Mouse (Mus musculus) megakaryocyte-erythroid progenitor cell, adult 5-6 weeks (primary cell): ENCODE measurements around the gene Tenm2. TPM values are rescaled to one million over a fixed set of nuclear protein-coding genes. Genes with fewer than 3 reads are reported as not detected.

Experiments used
- ATAC-seq: replicated peaks from 2 replicates; pipeline ENCODE4 v1.8.0; 2016; ENCODE audit warnings: mild to moderate bottlenecking, inconsistent platforms; ENCODE audit not compliant: severe bottlenecking, poor library complexity, low FRiP score, low TSS enrichment
- total RNA-seq, 2 experiments: library from RNA; stranded (forward) in 1 of 2; stranded (reverse) in 1 of 2; fragments of 200-1000, 215-1000 nt in 1 of 2; fragments of >200 nt in 1 of 2; fragmentation: Nextera tagmentation in 1 of 2; gene quantifications; 2 replicates each; pipeline ENCODE4 v1.2.3; 2014 to 2017

Tenm2 gene
- total RNA-seq, 2 experiments from 2014 or later, result not detected

DNA sequence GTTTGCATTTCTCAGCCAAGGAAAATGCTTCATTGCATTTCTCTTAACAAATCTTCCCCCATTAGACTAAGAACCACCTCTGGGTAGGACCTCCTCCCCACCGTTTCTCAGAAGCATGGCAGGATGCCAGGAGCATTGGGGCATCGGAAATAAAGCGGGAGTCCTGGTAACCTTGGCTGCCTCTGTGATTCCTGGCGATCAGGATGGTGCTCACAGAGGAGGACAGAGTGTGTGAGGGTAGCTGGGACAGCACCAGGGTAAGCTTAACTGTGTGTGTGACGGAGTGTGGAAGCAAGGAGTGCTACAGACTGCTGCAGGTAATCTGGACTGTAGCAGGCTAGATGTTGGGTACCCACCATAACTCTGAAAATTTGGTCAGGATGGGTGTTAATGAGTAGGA is 806.8 kb downstream of the Tenm2 start:
- no peak for ATAC-seq

DNA sequence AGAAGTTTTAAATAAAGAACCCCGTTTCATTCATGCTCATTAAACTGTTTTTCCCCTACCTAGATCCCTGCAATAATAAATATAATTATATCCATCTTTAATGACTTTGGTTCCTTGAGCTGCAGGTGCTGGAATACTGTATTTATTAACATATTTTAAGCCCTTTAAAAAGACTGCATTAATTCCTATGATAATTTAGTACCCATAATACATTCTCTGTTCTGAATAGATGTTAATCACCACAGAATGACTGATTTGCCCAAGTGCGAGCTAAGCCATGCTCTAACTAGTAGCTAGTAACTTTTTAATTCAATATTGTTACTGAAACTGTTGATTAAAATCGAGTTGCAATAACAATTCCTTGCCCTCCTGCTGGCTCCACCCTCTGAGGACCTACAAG is 810.8 kb downstream of the Tenm2 start:
- no peak for ATAC-seq

DNA sequence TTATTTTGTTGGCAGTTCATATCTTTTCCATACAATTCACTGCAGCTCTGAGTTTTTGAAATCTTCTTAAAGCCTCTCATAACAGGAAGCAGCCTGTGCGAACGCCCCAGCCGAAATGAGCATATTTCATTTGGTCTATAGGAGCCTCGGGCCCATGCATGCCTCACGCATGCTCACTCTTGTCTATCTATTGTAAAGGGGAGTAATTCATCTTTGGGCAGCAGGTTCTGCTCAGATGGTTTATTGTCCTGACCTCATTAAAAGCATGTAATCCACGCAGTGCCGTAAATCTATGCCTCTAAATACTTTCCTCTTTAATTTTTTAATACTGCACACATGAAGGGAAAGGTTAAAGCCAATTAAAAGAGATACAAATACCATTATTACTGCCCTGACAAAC is 815.7 kb downstream of the Tenm2 start:
- no peak for ATAC-seq

DNA sequence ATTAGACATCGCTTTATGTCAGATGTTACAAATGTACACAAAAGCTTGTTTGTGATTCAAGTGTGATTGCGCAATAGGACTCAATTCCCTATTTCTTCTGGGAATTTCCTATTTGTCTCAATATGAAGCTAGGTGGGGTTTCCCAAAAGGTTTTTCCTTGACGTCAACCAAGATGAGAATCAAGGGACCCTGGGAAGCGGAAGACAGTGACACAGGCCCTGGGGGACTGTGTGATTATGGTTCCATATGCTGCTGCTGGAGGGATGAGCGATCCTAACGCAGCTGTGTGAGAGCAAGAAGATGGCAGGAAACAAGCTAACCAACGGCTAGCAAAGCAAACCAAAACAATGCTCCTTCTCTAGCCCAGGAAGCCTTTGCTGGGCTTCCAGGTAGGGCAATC is 820.5 kb downstream of the Tenm2 start:
- no peak for ATAC-seq

DNA sequence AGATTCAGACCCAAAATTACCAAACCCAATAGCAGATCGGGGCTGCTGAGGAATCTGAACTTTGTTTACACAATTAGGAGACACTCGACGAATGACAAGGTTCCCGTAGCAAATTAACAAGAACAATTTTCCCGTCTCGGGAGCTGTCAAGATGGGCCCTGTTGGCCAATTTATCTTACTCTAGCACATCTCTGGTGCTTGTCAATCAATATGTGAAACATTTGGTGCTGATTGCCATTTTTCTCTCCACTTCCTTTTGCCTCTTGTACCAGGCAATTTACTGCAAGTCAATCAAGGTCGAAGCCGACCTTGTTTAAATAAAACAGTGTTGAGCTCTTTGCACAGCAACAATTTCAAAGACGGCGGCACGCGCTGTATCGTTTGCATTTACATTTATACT is 824.9 kb downstream of the Tenm2 start:
- no peak for ATAC-seq

DNA sequence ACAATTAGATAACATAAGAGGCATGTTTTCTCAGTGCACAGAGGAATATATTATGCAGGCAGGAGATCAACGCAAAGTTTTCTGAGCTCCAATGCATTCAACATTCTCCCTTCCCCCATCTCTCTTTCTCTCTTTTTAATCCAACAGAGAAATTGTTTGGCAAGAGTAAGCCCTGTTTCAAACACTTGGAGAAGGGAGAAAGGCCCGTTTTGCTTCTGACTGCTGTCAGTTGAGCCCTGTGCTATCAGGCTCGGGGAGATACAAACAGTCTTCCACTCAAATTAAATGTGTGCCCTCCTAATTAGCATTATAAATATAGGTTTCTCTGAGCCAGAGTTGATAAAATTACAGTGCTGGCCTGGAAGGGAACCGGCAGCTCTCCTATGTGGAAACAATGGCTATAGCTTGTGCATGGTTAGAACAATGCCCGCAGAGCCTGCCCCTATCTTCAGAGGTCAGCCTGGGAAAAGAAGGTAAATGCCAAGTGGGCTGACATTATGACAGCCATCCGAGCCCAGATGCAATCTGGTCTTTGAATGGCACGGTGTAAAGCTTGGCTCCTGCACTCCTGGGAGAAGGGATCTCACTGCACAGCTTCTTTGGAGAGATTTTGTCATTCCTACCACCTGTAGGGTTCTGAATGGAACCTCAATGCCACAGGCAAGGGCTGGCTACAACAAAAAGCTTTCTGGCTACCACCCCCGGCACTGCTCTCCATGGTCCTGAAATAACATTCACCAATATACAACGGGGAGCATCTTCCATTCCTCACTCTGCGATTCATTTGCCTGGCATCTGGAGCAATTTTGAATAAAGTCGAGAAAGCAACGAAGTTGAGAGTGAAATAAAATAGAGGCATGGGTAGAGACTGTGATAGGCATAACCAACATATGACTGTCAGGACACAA is 839.7 kb downstream of the Tenm2 start:
- no peak for ATAC-seq

DNA sequence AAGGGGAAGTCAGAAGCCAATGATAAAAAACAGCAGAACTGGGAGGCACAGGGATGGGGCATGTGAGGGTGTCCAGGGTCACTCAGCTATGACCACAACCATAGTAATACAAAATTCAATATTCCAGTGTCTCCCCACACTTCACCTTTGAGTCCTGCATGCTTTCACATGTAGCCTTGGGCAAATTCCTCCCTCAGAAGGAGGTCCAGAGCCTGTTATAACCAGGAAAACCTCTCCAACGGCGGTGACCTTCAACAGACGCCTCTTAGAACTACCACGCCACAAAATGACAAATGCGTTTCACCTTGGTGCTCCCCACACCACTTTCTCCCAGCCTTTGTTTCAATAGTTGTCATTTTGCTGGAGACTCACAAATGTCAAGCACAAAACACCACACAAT is 851.1 kb downstream of the Tenm2 start:
- ATAC-seq, result no peak

DNA sequence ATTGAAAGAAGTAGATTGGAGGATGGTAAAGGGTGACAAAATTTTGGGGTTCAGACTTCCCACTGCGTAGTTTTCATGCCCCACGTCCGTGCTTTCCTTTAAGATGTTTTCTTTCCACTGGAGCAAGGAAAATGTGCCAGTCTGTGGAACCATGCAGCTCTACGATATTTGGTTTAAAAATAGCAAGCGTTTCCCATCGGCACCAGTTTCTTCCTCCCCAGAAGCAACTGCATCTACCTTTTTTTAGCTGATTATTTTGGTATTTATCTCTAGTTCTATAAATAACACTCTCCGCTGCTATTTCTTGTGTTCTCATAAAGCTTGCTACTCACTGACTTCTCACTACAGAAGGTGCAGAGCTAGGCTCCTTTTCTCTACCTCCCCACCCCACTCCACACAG is 864.0 kb downstream of the Tenm2 start:
- no peak for ATAC-seq

DNA sequence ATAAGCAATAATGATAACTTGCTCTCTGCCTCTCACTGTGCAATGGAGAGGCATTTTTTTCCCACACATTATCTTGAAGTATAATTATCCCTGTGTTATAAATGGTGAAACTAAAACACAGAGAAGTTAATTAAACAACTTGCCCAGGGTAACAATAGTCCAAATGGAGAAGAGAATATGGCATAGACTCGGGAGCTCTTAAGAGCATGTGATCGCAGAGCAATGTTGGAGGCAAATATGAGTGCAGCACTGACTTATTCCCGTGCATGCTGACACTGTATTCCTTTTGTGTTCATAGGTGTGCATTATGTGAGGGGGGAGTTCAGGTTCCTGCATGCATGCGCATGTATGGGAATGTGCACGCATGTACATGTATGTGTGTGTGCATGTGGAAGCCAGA is 870.7 kb downstream of the Tenm2 start:
- no peak for ATAC-seq

DNA sequence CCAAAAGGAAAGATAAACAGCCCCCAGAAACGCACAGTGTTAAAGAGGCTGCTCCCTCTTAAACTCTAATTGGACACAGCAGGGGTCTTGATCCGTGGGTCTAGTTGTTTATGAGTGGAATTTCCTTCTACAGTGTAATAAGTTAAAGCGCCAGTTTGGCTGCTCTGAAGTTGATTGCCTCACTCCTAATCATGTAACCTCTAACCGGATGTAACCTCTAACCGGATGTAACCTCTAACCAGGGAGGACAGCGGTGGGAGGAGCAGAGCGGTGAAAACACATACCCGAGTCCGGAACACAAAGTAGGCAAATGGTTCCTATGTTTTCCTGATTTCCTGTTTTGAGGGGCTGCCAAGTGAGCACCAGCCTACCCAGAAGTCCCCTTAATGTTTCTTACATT is 871.3 kb downstream of the Tenm2 start:
- ATAC-seq, result no peak

DNA sequence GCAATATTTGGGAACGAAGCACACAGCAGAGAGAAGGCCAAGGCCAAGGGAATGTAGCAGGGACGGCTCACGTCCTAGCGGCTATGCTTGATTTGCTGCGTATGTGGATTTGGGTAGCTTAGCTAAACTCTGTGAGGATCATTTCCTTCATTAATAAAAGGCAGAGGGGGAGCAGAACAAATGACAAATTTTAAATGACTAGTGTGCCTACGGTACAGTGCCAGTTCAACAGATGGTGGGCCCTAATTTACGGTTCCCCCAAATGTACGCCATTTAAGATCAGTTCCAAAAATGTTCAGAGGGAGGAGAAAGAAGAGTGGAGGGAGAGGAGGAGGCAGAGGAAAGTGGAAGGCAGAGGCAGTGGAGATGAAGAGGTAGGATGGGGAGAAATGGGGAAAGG is 873.2 kb downstream of the Tenm2 start:
- no peak for ATAC-seq

DNA sequence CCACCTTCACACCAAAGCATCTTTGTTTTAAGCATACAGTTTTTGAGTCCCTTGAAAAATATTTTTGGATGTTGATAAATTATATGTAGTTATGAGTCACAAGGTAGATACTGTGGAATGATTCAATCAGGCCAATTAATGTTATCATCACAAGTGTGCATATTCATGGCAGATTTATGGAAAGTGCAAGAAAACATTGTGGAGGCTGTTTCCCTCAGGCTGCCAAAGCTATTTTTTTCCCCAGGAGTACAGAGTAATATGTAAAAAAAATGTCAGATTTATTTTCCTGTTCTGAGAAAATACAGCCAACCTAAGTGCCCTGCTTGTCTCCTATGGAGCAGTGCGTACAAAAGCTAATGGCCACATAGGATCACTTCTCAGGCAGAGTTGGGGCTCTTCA is 882.5 kb downstream of the Tenm2 start:
- ATAC-seq, result no peak

DNA sequence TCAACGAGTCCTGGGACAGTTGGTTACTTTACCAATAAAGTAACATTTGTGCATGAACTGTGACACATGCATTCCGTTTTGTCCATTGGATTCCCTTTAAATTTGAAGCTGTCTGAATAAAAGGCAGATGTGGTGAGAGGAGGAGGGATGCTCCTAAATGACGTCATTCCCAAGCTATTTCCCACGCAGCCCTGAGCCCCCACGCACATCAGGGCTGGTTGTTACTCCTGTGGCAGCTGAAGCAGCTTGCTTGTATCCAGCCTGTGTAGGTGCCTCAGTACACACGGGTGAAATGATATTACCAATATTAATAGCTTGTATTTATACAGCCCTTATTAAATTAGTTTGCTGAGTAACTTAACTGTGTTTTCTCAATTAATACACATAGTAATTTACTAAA is 884.0 kb downstream of the Tenm2 start:
- no peak for ATAC-seq

DNA sequence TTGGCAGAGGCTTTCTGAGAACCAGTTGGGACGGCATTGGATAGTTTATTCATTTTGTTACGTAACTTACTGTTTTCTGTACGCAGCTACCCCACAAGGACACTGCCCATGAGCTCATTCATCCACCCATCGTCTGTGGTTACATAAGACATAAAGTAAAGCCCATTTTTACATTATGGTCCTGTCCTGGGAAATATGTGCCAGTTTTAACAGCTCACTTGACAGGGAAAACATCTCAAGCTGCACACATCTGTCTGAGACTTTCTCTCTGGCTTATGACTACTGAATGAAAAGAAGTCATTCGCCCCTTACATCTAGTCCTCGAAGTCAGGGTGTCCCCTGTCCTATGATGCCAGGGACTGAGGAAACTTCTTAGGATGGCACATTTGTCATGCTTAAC is 884.4 kb downstream of the Tenm2 start:
- no peak for ATAC-seq

DNA sequence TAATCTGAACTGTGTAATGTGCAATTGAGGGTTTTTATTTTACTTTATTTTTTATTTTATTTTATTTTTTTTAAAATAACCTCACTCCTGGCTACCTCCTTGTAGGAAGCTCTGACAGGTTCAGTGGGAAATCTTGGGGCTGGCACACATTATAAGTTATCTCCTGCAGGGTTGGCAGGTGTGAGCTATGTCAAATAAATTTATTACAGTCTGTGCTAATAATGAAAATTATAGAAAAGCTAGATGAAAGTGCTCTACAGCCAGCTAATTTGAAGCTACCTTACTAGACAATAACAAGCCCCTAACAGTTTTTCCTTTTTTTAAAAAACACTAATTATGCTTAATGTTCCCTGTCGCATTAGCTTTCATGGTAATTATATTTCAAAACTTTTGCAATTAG is 885.5 kb downstream of the Tenm2 start:
- ATAC-seq, result no peak

DNA sequence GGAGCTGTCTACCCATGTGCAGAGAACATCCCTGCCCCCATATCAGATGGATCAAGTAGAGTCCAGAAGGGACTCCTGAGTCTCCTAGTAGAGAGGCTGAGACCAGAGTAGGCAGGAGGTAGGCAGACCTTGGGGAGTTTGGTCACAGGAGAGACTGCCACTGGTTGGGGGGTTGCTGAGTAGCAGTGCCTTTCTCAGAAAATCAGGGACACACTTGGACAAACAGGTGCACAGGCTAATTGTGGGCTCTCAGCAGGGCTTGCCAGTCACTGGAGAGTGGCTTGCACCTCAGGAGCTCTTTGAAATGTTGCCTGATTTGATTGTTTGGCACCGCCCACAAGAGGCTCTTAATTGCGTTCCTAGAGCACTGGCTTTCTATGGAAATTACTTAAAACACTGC is 885.9 kb downstream of the Tenm2 start:
- ATAC-seq, result no peak

DNA sequence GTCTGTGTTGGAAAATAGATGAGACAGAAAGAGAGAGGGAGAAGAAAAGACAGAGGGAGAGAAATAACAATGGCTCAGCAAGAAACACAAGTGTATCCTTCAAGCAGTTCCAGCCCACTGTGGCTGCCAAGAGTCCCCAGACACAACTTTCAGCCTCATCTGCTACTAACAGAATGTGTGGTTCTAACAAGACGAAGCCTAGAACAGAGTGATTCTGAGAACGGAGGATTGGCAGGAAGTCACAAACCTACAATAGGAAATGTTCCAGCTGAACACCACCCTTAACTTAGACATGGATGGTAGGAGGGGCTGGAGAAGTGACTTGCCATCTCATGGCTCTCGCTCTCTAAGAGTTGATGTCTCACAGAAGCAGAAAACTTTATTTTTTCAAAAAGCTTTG is 894.0 kb downstream of the Tenm2 start:
- no peak for ATAC-seq

DNA sequence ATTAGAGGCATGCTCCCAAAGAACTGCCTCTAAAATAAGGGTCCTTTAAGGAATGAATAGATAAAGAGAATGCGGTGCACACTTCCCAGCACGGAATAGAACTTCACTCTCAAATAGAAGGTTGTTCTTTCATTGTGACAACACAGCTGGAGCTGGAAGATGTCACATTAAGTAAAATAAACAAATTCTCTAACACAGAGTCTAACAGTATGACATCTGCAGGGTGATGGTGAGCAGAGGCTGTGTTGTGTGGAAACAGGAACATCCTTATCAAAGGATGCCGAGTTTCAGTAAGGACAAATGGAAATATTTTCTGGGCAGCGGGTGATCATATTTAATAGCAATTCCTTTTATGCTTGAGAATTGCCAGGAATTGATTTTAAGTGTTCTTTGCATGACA is 897.3 kb downstream of the Tenm2 start:
- no peak for ATAC-seq

DNA sequence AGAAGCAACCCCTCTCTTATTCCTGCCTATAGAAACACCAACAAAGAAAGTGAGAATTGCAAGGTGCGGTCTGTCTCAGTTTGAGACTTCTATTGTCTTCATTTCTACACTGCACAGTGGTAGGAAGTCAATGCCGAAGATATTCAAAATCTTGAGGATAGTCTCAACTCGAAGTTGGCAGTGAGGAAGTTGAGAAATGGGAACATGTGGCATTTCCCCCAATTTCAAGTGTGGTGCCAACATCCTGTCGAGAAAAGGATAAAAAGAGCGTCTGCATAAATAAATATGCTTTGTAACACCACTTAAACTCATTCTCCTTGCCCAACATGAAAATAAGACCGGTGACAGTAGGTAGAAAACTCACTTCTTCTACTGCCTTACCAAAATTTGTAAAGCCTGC is 898.7 kb downstream of the Tenm2 start:
- no peak for ATAC-seq

DNA sequence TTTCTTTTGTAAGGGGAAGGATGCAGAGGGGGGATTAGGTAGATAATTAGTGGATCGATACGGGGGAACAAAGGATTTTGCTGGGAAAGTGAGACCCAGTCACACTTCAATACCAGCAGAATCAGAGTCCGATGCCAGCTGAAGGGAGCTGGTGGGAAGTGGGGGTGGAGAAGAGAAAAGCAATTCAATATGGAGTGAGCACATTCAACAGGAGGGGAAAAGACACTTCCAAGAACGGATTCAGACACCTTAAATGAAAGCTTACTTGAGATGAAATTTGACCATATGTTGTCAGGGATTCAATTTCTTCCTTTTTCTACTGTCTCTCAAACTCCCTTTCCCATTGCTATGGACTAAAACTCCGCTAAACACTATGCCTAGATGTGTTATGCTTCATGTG is 900.6 kb downstream of the Tenm2 start:
- no peak for ATAC-seq

DNA sequence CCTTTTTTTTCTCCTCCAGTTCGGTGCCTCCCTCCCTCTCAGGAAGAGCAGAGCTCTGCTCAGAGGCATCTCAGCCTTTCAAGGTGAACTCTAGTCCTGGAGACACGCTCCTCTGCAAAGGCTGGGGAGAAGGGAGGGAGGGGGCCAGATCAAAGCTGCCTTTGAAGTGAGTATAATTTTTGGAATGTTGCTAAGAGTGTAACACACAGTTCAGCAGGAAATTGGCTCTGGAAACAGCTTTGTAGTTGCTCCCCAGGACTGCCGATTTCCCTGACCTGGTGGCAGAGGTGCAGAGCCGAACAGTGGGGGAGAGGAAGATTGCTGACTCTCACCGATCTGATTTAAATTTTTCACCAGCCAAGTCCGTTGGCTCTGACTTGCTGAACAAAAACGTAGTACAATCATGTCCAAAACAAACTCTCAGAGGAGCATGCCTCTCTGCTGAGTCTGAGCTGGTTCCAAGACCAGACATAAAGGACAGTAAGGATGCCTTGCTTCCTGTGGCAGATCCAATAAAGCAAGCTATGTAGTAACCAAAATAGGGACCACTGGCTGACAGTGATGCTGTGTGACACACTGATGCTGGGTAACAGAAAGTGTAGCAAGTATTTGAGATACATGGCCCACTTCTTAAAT is 901.5 kb downstream of the Tenm2 start:
- no peak for ATAC-seq
